Mouse (Mus musculus) stomach, postnatal 0 days (tissue): ENCODE measurements around the gene Ccl25. TPM values are rescaled to one million over a fixed set of nuclear protein-coding genes. Genes with fewer than 3 reads are reported as not detected.

Experiments used
- ATAC-seq: fragments of 200-750 bp; cut with Nextera tagmentation; 2 replicates; pipeline ENCODE4 v1.8.0; 2017; ENCODE audit not compliant: low FRiP score, low TSS enrichment
- DNase-seq: peaks from one replicate; pipeline ENCODE4 v3.0.0-alpha.2; 2016; ENCODE audit warnings: low spot score
- H3K27ac ChIP-seq: fragments of 300-500 bp; sonication (generic); replicated peaks from 2 replicates; pipeline ENCODE4 v1.5.1; 2014; ENCODE audit warnings: mild to moderate bottlenecking, control low read depth
- H3K27me3 ChIP-seq: fragments of 300-500 bp; sonication (generic); 2 replicates; pipeline ENCODE4 v1.6.1; 2014; ENCODE audit warnings: low read length; ENCODE audit not compliant: control insufficient read depth, insufficient read depth
- H3K36me3 ChIP-seq: fragments of 300-500 bp; sonication (generic); 2 replicates; pipeline ENCODE4 v1.6.1; 2014; ENCODE audit warnings: low read length, mixed read lengths; ENCODE audit not compliant: control insufficient read depth, insufficient read depth
- H3K4me1 ChIP-seq: fragments of 300-500 bp; sonication (generic); replicated peaks from 2 replicates; pipeline ENCODE4 v1.6.1; 2014; ENCODE audit warnings: antibody characterized with exemption; ENCODE audit not compliant: control insufficient read depth, insufficient read depth
- H3K4me2 ChIP-seq: fragments of 300-500 bp; sonication (generic); replicated peaks from 2 replicates; pipeline ENCODE4 v1.6.1; 2014; ENCODE audit warnings: low read depth, mild to moderate bottlenecking, control low read depth, moderate library complexity
- H3K4me3 ChIP-seq: fragments of 300-500 bp; sonication (generic); 2 replicates; pipeline ENCODE4 v1.5.1; 2014; ENCODE audit warnings: low read depth, low read length, control low read depth
- H3K9ac ChIP-seq: fragments of 300-500 bp; sonication (generic); 2 replicates; pipeline ENCODE4 v1.6.1; 2014; ENCODE audit warnings: mild to moderate bottlenecking, low read length, control low read depth, mixed read lengths
- H3K9me3 ChIP-seq: fragments of 300-500 bp; sonication (generic); 2 replicates; pipeline ENCODE4 v1.6.1; 2016; ENCODE audit warnings: low read length; ENCODE audit not compliant: control insufficient read depth
- CTCF ChIP-seq: IDR thresholded peaks from 2 replicates; pipeline ENCODE4 v1.5.1; 2016; ENCODE audit warnings: antibody characterized with exemption, low read depth, mild to moderate bottlenecking, moderate library complexity
- EP300 ChIP-seq: optimal IDR thresholded peaks from 2 replicates; pipeline ENCODE3; 2016; ENCODE audit warnings: antibody characterized with exemption
- WGBS: fragments of 180-500 bp; shearing (Covaris S2); extraction: QIAGEN DNeasy Blood & Tissue Kit; methylation state at CpG from one replicate; pipeline ENCODE4 v1.1.7; 2014; 5-methylcytosine and 5-hydroxymethylcytosine counted together
- polyA plus RNA-seq: library from polyadenylated mRNA; unstranded; fragments of >200 nt; fragmentation: Nextera tagmentation; extraction: Ambion mirVana; gene quantifications from 2 replicates; pipeline ENCODE4 v1.2.1, GENCODE M21; 2015

The Ccl25 gene
- polyA plus RNA-seq, 1 experiment from 2014 or later, result 5.3 TPM

DNA sequence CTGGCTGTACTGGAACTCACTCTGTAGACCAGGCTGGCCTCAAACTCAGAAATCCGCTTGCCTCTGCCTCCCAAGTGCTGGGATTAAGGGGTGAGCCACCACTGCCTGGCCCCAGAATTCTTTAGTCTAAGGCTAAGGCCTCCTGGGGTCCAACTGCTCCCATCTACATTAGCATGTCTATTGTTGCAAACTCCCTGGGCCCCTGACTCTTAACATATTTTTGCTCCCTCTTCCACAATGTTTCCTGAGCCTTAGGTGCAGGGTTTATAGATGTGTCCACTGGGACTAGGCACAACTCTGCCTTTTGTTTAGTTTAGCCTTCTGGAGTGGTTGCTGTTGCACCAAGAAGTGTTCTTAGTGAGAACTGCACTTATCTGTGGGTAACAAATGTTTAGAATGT lies 29.5 kb downstream of the Ccl25 start:
- Histone ChIP-seq H3K27me3 (no peaks in the 10 kb centered on the region), H3K4me2 (no peak overlapping the region), H3K4me3 (no peak overlapping the region), H3K4me1 (no peaks in the 10 kb centered on the region), H3K27ac (no peak overlapping the region), H3K36me3 (no peaks in the 10 kb centered on the region), H3K9ac (no peak overlapping the region), H3K9me3 (no peaks in the 10 kb centered on the region)
- ATAC-seq, result no peak
- no peak for TF ChIP-seq EP300
- TF ChIP-seq CTCF, result no peak
- 100% methylated on average over 1 of the region's 1 CpGs for WGBS
- no peak for DNase-seq

- DNase-seq, result no peak
- H3K4me3 ChIP-seq, result no peak overlapping the region
- no peaks in the 10 kb centered on the region for H3K36me3 ChIP-seq
- TF ChIP-seq EP300 (no peak), CTCF (no peak)
- no peak overlapping the region for H3K27ac ChIP-seq
- no peak overlapping the region for H3K4me2 ChIP-seq
- no peaks in the 10 kb centered on the region for H3K27me3 ChIP-seq
- ATAC-seq, result no peak
- no peak overlapping the region for H3K9ac ChIP-seq
- no peaks in the 10 kb centered on the region for H3K4me1 ChIP-seq
- 81% methylated on average over 10 of the region's 10 CpGs for WGBS
- no peaks in the 10 kb centered on the region for H3K9me3 ChIP-seq
These were observed 30.4 kb downstream of the Ccl25 start for GRCm38 (mm10) chr8:4355455-4355854.

GRCm38 (mm10) chr8:4359362-4359761 lies 34.4 kb downstream of the Ccl25 start:
- 78% methylated on average over 3 of the region's 3 CpGs for WGBS
- ATAC-seq, result no peak
- H3K27me3 ChIP-seq, result no peaks in the 10 kb centered on the region

GRCm38 (mm10) chr8:4360922-4361321 lies 35.9 kb downstream of the Ccl25 start:
- no peak overlapping the region for H3K4me2 ChIP-seq

More at GRCm38 (mm10) chr8:4359362-4359761, 34.4 kb downstream of the Ccl25 start:
- Histone ChIP-seq H3K9me3 (no peaks in the 10 kb centered on the region), H3K36me3 (no peaks in the 10 kb centered on the region), H3K9ac (no peak overlapping the region), H3K27ac (no peak overlapping the region), H3K4me1 (no peaks in the 10 kb centered on the region), H3K4me3 (no peak overlapping the region), H3K4me2 (no peak overlapping the region)
- TF ChIP-seq EP300 (no peak), CTCF (no peak)
- DNase-seq, result no peak

GRCm38 (mm10) chr8:4366189-4366588 lies 41.2 kb downstream of the Ccl25 start:
- Histone ChIP-seq H3K9ac (no peak overlapping the region), H3K9me3 (no peaks in the 10 kb centered on the region), H3K4me1 (no peaks in the 10 kb centered on the region), H3K27me3 (no peaks in the 10 kb centered on the region), H3K36me3 (no peaks in the 10 kb centered on the region), H3K4me3 (no peak overlapping the region), H3K4me2 (no peak overlapping the region), H3K27ac (no peak overlapping the region)
- WGBS, result 86% methylated on average over 3 of the region's 3 CpGs
- DNase-seq, result no peak
- TF ChIP-seq EP300, result no peak
- TF ChIP-seq CTCF, result no peak
- no peak for ATAC-seq

More at GRCm38 (mm10) chr8:4360922-4361321, 35.9 kb downstream of the Ccl25 start:
- no peak for DNase-seq
- Histone ChIP-seq H3K27me3 (no peaks in the 10 kb centered on the region), H3K27ac (no peak overlapping the region), H3K9ac (no peak overlapping the region), H3K4me3 (no peak overlapping the region), H3K36me3 (no peaks in the 10 kb centered on the region), H3K9me3 (no peaks in the 10 kb centered on the region), H3K4me1 (no peaks in the 10 kb centered on the region)
- WGBS, result 68% methylated on average over 2 of the region's 2 CpGs
- TF ChIP-seq EP300 (no peak), CTCF (no peak)
- no peak for ATAC-seq

DNA sequence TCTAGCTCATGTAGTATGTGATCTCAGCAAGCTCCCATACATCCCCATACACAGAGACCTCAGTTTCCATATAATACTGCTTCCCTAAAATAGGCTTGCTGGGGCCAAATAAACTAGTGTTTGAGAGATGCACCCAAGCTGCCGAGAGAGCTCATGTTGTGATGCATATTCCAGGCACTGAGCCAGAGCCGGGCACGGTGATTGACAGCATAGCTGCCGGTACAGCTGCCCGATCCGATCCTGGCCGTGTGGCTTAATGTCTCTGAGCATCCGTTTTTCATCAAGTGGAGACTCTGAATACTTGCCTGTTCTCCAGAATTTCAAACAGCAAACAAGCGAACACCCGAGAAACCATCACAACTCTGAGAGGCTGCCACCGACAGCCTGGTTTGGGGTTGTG lies 42.8 kb downstream of the Ccl25 start:
- no peaks in the 10 kb centered on the region for H3K36me3 ChIP-seq
- H3K9me3 ChIP-seq, result no peaks in the 10 kb centered on the region
- no peaks in the 10 kb centered on the region for H3K4me1 ChIP-seq
- no peak for TF ChIP-seq EP300
- no peak for TF ChIP-seq CTCF
- no peak overlapping the region for H3K4me3 ChIP-seq
- H3K4me2 ChIP-seq, result no peak overlapping the region
- no peak overlapping the region for H3K27ac ChIP-seq
- H3K27me3 ChIP-seq, result no peaks in the 10 kb centered on the region
- no peak for DNase-seq
- 78% methylated on average over 11 of the region's 11 CpGs for WGBS
- H3K9ac ChIP-seq, result no peak overlapping the region
- no peak for ATAC-seq
